Mouse (Mus musculus) right cerebral cortex, postnatal 25 days (tissue): ENCODE measurements at regions not wholly inside any gene's neighbourhood (a gene's known extent, or its start where the extent isn't known, plus 50 kb on each side); places are given as distances from the start of the nearest gene placed in this dataset.

ENCODE experiments used
- DNase-seq: peaks from one replicate; pipeline ENCODE4 v3.0.0; 2022

- no peak for DNase-seq
Observed at GRCm38 (mm10) chr6:89259406-89259994, 102.9 kb downstream of the Plxna1 start.

- DNase-seq: no peak
Observed at GRCm38 (mm10) chr6:89262958-89263357, 99.5 kb downstream of the Plxna1 start.

- DNase-seq: no peak
Observed at GRCm38 (mm10) chr6:89265296-89265695, 97.1 kb downstream of the Plxna1 start.
